Mouse (Mus musculus) layer of hippocampus, adult 11-12 months (tissue): ENCODE results near the gene Trat1.

Experiments
- DNase-seq: peaks from one replicate; pipeline ENCODE4 v3.0.0; 2022; ENCODE audit warnings: low spot score

The Trat1 gene

GRCm38 (mm10) chr16:48719679-48720078 lies 52.1 kb downstream of the Trat1 start:
- no peak for DNase-seq

GRCm38 (mm10) chr16:48716343-48716742 lies 55.5 kb downstream of the Trat1 start:
- DNase-seq: no peak

- DNase-seq: no peak
Observed at GRCm38 (mm10) chr16:48701896-48702295, 69.9 kb downstream of the Trat1 start.
